Mouse (Mus musculus): ENCODE measurements at regions not wholly inside any gene's neighbourhood (a gene's known extent, or its start where the extent isn't known, plus 50 kb on each side); places are given as distances from the start of the nearest gene placed in this dataset.

DNA sequence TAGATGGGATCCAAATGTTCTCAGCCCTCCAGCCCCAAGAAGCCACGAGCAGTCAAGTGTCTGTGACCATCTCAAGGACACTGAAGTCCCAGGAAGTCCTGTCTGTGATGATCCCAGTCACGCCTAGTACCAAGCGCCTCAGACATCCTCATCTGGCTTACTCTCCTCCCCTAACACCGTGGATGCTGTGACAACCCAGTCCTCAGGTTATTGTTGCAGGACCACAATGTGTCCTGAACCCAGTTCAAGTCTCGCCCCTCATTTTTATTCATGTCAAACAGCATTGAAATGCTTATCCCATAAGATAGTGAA, 129.4 kb upstream of the Mvb12b start:
- TF ChIP-seq CTCF (IDR thresholded peaks at IDR 0.05; ENCODE audit: low read depth) (no peak), EP300 (IDR thresholded peaks at IDR 0.05; ENCODE audit: low read depth) (no peak)

Measured in heart, postnatal 0 days (tissue).